Mouse (Mus musculus): ENCODE measurements around the gene Tenm4. TPM values are rescaled to one million over a fixed set of nuclear protein-coding genes. Genes with fewer than 3 reads are reported as not detected.

The Tenm4 gene
- total RNA-seq, 2 experiments from 2014 or later = 1.0 to 1.9 TPM

- DNase-seq (ENCODE audit: low spot score) = peak; percentile 4
Measured at GRCm38 (mm10) chr7:96240661-96241060, 69.6 kb downstream of the Tenm4 start.

GRCm38 (mm10) chr7:96242328-96243185 is 71.5 kb downstream of the Tenm4 start:
- no peak for DNase-seq (ENCODE audit: low spot score)

GRCm38 (mm10) chr7:96244796-96245195 is 73.8 kb downstream of the Tenm4 start:
- DNase-seq (ENCODE audit: low spot score) = no peak

- DNase-seq (ENCODE audit: low spot score) = no peak
Measured at GRCm38 (mm10) chr7:96259630-96260029, 88.6 kb downstream of the Tenm4 start.

- no peak for DNase-seq (ENCODE audit: low spot score)
Measured at GRCm38 (mm10) chr7:96262182-96262581, 91.1 kb downstream of the Tenm4 start.

GRCm38 (mm10) chr7:96265941-96266340 is 94.9 kb downstream of the Tenm4 start:
- peak; percentile 8 for DNase-seq (ENCODE audit: low spot score)

- DNase-seq (ENCODE audit: low spot score) = peak; percentile 4
Measured at GRCm38 (mm10) chr7:96267266-96267665, 96.2 kb downstream of the Tenm4 start.

- no peak for DNase-seq (ENCODE audit: low spot score)
Measured at GRCm38 (mm10) chr7:96270684-96271083, 99.6 kb downstream of the Tenm4 start.

GRCm38 (mm10) chr7:96272068-96272467 is 101.0 kb downstream of the Tenm4 start:
- no peak for DNase-seq (ENCODE audit: low spot score)

GRCm38 (mm10) chr7:96274486-96274885 is 103.4 kb downstream of the Tenm4 start:
- DNase-seq (ENCODE audit: low spot score) = no peak

GRCm38 (mm10) chr7:96277550-96277949 is 106.5 kb downstream of the Tenm4 start:
- DNase-seq (ENCODE audit: low spot score) = no peak

- DNase-seq (ENCODE audit: low spot score) = no peak
Measured at GRCm38 (mm10) chr7:96278378-96278777, 107.3 kb downstream of the Tenm4 start.

- no peak for DNase-seq (ENCODE audit: low spot score)
Measured at GRCm38 (mm10) chr7:96280795-96281194, 109.7 kb downstream of the Tenm4 start.

GRCm38 (mm10) chr7:96290576-96290975 is 119.5 kb downstream of the Tenm4 start:
- DNase-seq (ENCODE audit: low spot score) = no peak

- no peak for DNase-seq (ENCODE audit: low spot score)
Measured at GRCm38 (mm10) chr7:96295959-96296358, 124.9 kb downstream of the Tenm4 start.

- DNase-seq (ENCODE audit: low spot score) = no peak
Measured at GRCm38 (mm10) chr7:96300826-96301397, 129.9 kb downstream of the Tenm4 start.

- DNase-seq (ENCODE audit: low spot score) = no peak
Measured at GRCm38 (mm10) chr7:96301813-96302212, 130.8 kb downstream of the Tenm4 start.

GRCm38 (mm10) chr7:96303963-96304362 is 132.9 kb downstream of the Tenm4 start:
- no peak for DNase-seq (ENCODE audit: low spot score)

- DNase-seq (ENCODE audit: low spot score) = no peak
Measured at GRCm38 (mm10) chr7:96305382-96305935, 134.4 kb downstream of the Tenm4 start.

- no peak for DNase-seq (ENCODE audit: low spot score)
Measured at GRCm38 (mm10) chr7:96308106-96308505, 137.1 kb downstream of the Tenm4 start.

GRCm38 (mm10) chr7:96329343-96329742 is 158.3 kb downstream of the Tenm4 start:
- DNase-seq (ENCODE audit: low spot score) = no peak

- no peak for DNase-seq (ENCODE audit: low spot score)
Measured at GRCm38 (mm10) chr7:96331186-96331585, 160.1 kb downstream of the Tenm4 start.

- no peak for DNase-seq (ENCODE audit: low spot score)
Measured at GRCm38 (mm10) chr7:96334361-96334760, 163.3 kb downstream of the Tenm4 start.
